Mouse (Mus musculus) neural tube, embryonic 12.5 days (tissue): ENCODE measurements around the gene Kdelr3. TPM values are rescaled to one million over a fixed set of nuclear protein-coding genes. Genes with fewer than 3 reads are reported as not detected.
A peak's percentile ranks its signal among the peaks of the same experiment; 100 is the strongest.

ENCODE experiments used
- ATAC-seq: fragments of 200-750 bp; cut with Nextera tagmentation; 2 replicates; pipeline ENCODE4 v1.8.0; 2017; ENCODE audit warnings: low read depth, mild to moderate bottlenecking, moderate TSS enrichment, moderate library complexity; ENCODE audit not compliant: low FRiP score
- H3K27ac ChIP-seq: fragments of 300-500 bp; sonication (generic); 2 replicates; pipeline ENCODE4 v1.5.1; 2016
- H3K27me3 ChIP-seq: fragments of 300-500 bp; sonication (generic); replicated peaks from 2 replicates; pipeline ENCODE4 v1.6.1; 2016; ENCODE audit warnings: mild to moderate bottlenecking
- H3K36me3 ChIP-seq: fragments of 300-500 bp; sonication (generic); 2 replicates; pipeline ENCODE4 v1.6.1; 2016; ENCODE audit warnings: mild to moderate bottlenecking
- H3K4me1 ChIP-seq: fragments of 300-500 bp; sonication (generic); 2 replicates; pipeline ENCODE4 v1.6.1; 2016
- H3K4me2 ChIP-seq: fragments of 300-500 bp; sonication (generic); replicated peaks from 2 replicates; pipeline ENCODE4 v1.6.1; 2016; ENCODE audit warnings: mild to moderate bottlenecking
- H3K4me3 ChIP-seq: fragments of 300-500 bp; sonication (generic); 2 replicates; pipeline ENCODE4 v1.5.1; 2016
- H3K9ac ChIP-seq: fragments of 300-500 bp; sonication (generic); 2 replicates; pipeline ENCODE4 v1.6.1; 2016; ENCODE audit warnings: mild to moderate bottlenecking
- H3K9me3 ChIP-seq: fragments of 300-500 bp; sonication (generic); 2 replicates; pipeline ENCODE4 v1.6.1; 2016; ENCODE audit warnings: mild to moderate bottlenecking
- WGBS: fragments of 180-500 bp; shearing (Covaris S2); methylation state at CpG from one replicate; pipeline ENCODE4 v1.1.7; 2016; 5-methylcytosine and 5-hydroxymethylcytosine counted together
- microRNA-seq: library from miRNA; unstranded; fragments of <30 nt; microRNA quantifications from one replicate; pipeline ENCODE4, GENCODE M21; 2017
- polyA plus RNA-seq: library from polyadenylated mRNA; unstranded; fragments of >200 nt; fragmentation: Nextera tagmentation; extraction: Ambion mirVana; gene quantifications from 2 replicates; pipeline ENCODE4 v1.2.1, GENCODE M21; 2016

Gene Kdelr3
- polyA plus RNA-seq, 1 experiment from 2014 or later = 19.6 TPM

DNA sequence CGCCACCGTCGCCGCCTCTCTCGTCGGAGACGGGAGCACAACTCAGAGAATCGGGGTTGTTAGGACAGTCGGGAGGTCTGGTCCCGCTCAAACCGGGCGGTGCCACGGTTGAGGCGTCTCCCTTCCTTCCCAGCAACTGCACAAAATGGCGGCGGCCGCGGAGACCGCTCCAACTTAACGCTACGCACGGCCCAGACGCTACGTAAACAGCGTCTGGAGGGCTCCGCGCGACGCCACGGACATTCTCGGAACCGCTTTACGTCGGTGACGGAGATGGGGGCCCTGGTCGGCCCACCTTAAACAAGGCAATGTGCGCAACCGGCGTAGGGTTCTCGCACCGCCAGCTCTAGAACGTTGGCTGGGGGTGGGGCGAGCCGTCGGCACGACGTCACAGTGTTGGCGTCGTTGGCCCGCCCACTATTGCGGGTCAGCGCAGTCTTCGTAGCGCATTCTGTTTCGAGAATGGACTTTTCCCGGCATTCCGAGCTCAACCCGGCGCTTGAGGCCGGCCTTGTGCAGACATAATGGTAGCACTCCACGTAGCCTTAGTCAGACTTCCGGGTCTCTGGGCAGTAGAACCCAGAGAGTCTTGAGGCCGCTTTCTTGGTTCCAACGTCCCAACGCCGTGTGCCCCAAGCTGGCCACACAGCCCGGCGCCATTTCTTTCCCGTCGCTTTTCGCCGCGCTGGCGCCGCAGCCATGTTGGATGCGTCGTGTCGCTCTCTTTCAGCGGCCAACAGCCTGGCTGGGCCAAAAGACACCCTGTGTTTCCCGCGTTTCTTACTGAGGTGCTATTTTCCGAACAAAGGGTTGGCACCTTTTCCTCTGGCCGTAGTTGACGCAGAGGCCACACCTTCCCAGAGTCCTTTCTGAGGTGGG lies 30.4 kb downstream of the Kdelr3 start, which contains the start of gene Ddx17:
Gene Ddx17 (minus strand): TSS at position 332 of the 879 bp plus-strand sequence.
- peak within 1 kb of the TSS; percentile 94 for H3K9ac ChIP-seq
- H3K4me1 ChIP-seq = peaks cover 22% of the 10 kb centered on the region
- H3K4me3 ChIP-seq = peak within 1 kb of the TSS; percentile 87
- peaks cover 27% of the 10 kb centered on the region for H3K36me3 ChIP-seq
- peak; percentile 98 for ATAC-seq
- no peaks in the 10 kb centered on the region for H3K27me3 ChIP-seq
- peak within 1 kb of the TSS; percentile 89 for H3K4me2 ChIP-seq
- H3K9me3 ChIP-seq = no peaks in the 10 kb centered on the region
- peak within 1 kb of the TSS; percentile 96 for H3K27ac ChIP-seq
- WGBS = 2% methylated on average over 84 of the region's 84 CpGs

DNA sequence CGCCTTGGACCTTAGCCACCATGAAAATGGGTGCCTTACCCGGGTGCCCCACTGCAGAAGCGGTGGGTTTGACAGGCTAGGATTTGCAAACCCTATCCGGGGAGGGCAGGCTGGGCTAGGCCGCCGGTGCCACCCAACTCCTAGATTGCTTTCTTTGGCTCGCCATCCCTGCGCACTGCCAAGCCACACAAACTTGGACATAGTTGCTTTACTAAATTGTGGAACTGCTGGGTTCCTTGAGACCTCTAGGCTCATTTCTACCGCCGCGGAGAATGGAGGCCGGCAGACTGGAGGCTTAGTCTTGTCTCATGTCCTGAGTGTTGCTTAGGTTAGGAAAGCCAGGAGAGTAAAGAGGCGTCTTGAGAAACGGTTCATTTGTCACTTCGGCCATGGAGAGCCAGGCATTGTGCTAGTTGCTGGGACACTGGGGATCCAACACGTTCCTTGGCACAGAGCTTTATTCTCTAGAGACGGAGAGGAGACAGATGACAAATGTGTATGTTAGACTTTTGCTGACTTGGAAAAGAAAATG lies 31.1 kb downstream of the Kdelr3 start:
- Histone ChIP-seq H3K4me1 (peaks cover 22% of the 10 kb centered on the region), H3K27ac (peak overlapping the region; percentile 93), H3K4me2 (peak overlapping the region; percentile 89), H3K9me3 (no peaks in the 10 kb centered on the region), H3K9ac (peak overlapping the region; percentile 56; the same call in 1 of the 2 replicates), H3K27me3 (no peaks in the 10 kb centered on the region), H3K36me3 (peaks cover 20% of the 10 kb centered on the region), H3K4me3 (peak overlapping the region; percentile 87)
- 79% methylated on average over 17 of the region's 17 CpGs for WGBS
- no peak for ATAC-seq

DNA sequence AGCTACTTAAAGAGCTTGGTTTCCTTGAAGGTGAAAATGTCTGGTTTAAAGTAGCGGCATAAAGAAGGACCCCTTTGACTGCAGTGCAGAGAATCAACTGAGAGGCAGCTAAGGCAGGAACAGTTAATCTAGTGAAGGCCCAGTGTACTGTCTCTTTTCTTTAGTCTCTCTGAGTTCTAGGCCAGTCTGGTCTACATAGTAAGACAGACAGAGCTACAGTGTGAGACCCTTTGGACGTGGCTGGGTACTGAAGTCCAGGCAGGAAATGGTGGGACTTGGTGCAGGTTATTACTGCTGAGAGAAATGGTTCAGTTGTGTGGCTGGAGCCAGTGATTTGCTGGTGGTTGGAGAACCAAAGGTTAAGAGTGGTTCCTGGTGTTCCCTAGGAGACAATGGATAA lies 32.0 kb downstream of the Kdelr3 start:
- no peak overlapping the region for H3K9ac ChIP-seq
- H3K9me3 ChIP-seq = no peaks in the 10 kb centered on the region
- no peak for ATAC-seq
- H3K4me1 ChIP-seq = peaks cover 21% of the 10 kb centered on the region
- WGBS = 96% methylated on average over 2 of the region's 2 CpGs
- peaks cover 11% of the 10 kb centered on the region for H3K36me3 ChIP-seq
- H3K4me2 ChIP-seq = no peak overlapping the region
- no peak overlapping the region for H3K27ac ChIP-seq
- H3K4me3 ChIP-seq = no peak overlapping the region
- H3K27me3 ChIP-seq = no peaks in the 10 kb centered on the region

DNA sequence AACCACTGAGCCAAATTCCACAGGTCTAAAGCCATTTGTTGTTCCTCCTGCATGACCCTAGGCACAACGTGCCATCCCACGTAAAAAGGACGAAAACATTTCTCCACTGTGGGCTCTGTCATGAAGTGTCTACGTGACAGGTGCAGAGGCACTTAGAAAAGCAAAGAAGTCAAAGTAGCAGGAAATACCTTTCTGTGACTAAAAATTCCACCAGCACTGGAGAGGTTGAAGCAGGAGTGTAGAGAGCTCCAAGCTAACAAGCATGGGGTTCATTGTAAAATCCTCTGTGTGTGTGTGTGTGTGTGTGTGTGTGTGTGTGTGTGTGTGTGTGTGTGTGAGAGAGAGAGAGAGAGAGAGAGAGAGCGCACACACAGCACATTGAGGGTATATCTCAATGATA lies 36.4 kb downstream of the Kdelr3 start:
- 83% methylated on average over 5 of the region's 5 CpGs for WGBS
- H3K9me3 ChIP-seq = no peaks in the 10 kb centered on the region
- H3K36me3 ChIP-seq = no peaks in the 10 kb centered on the region
- no peak overlapping the region for H3K4me3 ChIP-seq
- no peak overlapping the region for H3K4me2 ChIP-seq
- no peak overlapping the region for H3K9ac ChIP-seq
- ATAC-seq = no peak
- no peaks in the 10 kb centered on the region for H3K4me1 ChIP-seq
- no peak overlapping the region for H3K27ac ChIP-seq
- no peaks in the 10 kb centered on the region for H3K27me3 ChIP-seq

- 78% methylated on average over 3 of the region's 3 CpGs for WGBS
Measured at GRCm38 (mm10) chr15:79559649-79560048, 43.4 kb downstream of the Kdelr3 start.

GRCm38 (mm10) chr15:79562417-79562816 lies 46.2 kb downstream of the Kdelr3 start:
- Histone ChIP-seq H3K27ac (no peak overlapping the region), H3K9me3 (no peaks in the 10 kb centered on the region), H3K9ac (no peak overlapping the region), H3K36me3 (no peaks in the 10 kb centered on the region), H3K4me3 (no peak overlapping the region), H3K4me2 (no peak overlapping the region), H3K4me1 (no peaks in the 10 kb centered on the region), H3K27me3 (no peaks in the 10 kb centered on the region)
- no peak for ATAC-seq
- 89% methylated on average over 9 of the region's 9 CpGs for WGBS

More at GRCm38 (mm10) chr15:79559649-79560048, 43.4 kb downstream of the Kdelr3 start:
- H3K36me3 ChIP-seq = no peaks in the 10 kb centered on the region
- H3K27ac ChIP-seq = no peak overlapping the region
- no peak overlapping the region for H3K4me2 ChIP-seq
- no peaks in the 10 kb centered on the region for H3K9me3 ChIP-seq
- ATAC-seq = no peak
- no peaks in the 10 kb centered on the region for H3K4me1 ChIP-seq
- H3K27me3 ChIP-seq = no peaks in the 10 kb centered on the region
- H3K9ac ChIP-seq = no peak overlapping the region
- H3K4me3 ChIP-seq = no peak overlapping the region

DNA sequence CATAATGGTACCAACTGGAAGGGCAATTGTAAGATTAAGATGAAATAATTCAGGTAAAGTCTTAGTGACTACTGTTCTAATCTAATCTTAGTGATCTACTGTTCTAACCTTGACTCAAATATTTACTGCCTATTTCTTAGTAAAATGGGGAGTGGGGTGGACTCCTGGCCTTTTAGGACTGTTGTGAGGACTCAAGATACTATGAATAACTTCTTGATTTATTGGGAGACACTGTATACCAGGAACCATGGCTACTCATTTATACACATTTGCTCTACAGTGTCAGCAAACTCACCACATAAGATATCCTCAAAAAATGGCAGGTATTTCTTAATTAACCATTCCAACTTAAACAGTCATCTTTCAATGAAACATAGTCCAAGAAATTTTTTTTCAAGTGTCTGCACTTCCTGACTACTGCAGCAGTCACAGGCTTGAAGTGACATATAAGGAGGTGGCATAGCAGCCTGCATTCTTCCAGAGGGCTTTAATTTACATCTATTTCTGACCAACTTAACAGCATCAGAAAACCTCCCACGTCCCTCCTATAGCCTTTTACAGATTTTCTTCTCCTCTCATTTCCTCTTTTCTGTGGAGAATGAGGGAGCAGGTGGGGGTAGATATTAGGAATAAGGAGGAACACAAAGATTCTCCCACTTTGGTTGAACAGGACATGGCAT lies 59.5 kb downstream of the Kdelr3 start:
- Histone ChIP-seq H3K4me1 (no peaks in the 10 kb centered on the region), H3K27ac (no peak overlapping the region), H3K4me3 (no peak overlapping the region), H3K4me2 (no peak overlapping the region), H3K9ac (no peak overlapping the region), H3K36me3 (no peaks in the 10 kb centered on the region), H3K27me3 (no peaks in the 10 kb centered on the region), H3K9me3 (no peaks in the 10 kb centered on the region)
- WGBS = 74% methylated on average over 1 of the region's 1 CpGs
- no peak for ATAC-seq

DNA sequence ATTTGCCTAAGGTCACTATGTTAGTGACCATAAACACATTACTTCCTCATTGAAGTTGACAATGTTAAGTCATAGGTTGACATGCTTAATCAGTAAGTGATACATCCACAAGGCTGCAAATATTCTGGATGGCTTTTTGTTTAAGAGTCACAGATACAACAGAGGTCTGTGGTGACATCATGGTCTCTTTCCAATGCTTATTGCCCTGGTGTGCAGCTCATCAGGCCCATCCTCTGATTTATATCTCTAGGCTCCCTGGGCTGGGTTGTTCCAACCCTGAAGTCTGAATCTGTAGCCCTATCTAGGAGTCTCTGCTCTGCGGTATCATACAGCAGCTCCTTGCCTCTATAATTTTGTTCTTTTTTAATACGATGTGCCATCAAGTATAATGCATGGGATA lies 60.7 kb downstream of the Kdelr3 start:
- Histone ChIP-seq H3K4me3 (no peak overlapping the region), H3K4me2 (no peak overlapping the region), H3K27ac (no peak overlapping the region), H3K36me3 (no peaks in the 10 kb centered on the region), H3K9ac (no peak overlapping the region), H3K4me1 (no peaks in the 10 kb centered on the region), H3K27me3 (no peaks in the 10 kb centered on the region), H3K9me3 (no peaks in the 10 kb centered on the region)
- 89% methylated on average over 2 of the region's 2 CpGs for WGBS
- ATAC-seq = no peak

Small RNA genes lying within 50 kb of the gene (microRNA-seq; reads per million reads assigned to microRNA genes)
- gene Gm44302 = not detected

Other genes with a start within 250 kb of the Kdelr3 start
- gene Baiap2l2, start 230.9 kb upstream of the Kdelr3 start, polyA plus RNA-seq = 2.6 and 2.7 TPM in 2 replicates
- gene Pla2g6, start 188.0 kb upstream of the Kdelr3 start, polyA plus RNA-seq = 40.1 and 40.4 TPM in 2 replicates
- 0.92 and 1.4 TPM in 2 replicates for gene Maff, start 169.8 kb upstream of the Kdelr3 start, polyA plus RNA-seq
- gene Tmem184b, start 112.8 kb upstream of the Kdelr3 start, polyA plus RNA-seq = 44.3 and 50.4 TPM in 2 replicates
- 303 and 308 TPM in 2 replicates for gene Csnk1e, start 60.8 kb upstream of the Kdelr3 start, polyA plus RNA-seq
- gene Kcnj4, start 11.2 kb upstream of the Kdelr3 start, polyA plus RNA-seq = not detected in 2 replicates
- gene Ddx17, start 30.3 kb downstream of the Kdelr3 start, polyA plus RNA-seq = 66.5 and 71.8 TPM in 2 replicates
- 1.1 and 1.4 TPM in 2 replicates for gene Dmc1, start 88.7 kb downstream of the Kdelr3 start, polyA plus RNA-seq
- gene Fam227a, start 142.5 kb downstream of the Kdelr3 start, polyA plus RNA-seq = 4.3 and 6.0 TPM in 2 replicates
- gene Cby1, start 142.8 kb downstream of the Kdelr3 start, polyA plus RNA-seq = 72.0 and 74.2 TPM in 2 replicates
- 261 and 264 TPM in 2 replicates for gene Tomm22, start 154.4 kb downstream of the Kdelr3 start, polyA plus RNA-seq
- gene Josd1, start 171.5 kb downstream of the Kdelr3 start, polyA plus RNA-seq = 26.7 and 26.9 TPM in 2 replicates
- 41.6 and 42.5 TPM in 2 replicates for gene Gtpbp1, start 174.4 kb downstream of the Kdelr3 start, polyA plus RNA-seq
- gene Sun2, start 226.1 kb downstream of the Kdelr3 start, polyA plus RNA-seq = 8.0 and 9.5 TPM in 2 replicates